Mouse (Mus musculus) CD4-positive, CD25-positive, alpha-beta regulatory T cell, adult 2 months (primary cell): Measurements from ENCODE around the gene Atp8b2.

ENCODE experiments used
- DNase-seq: peaks from one replicate; pipeline ENCODE4 v3.0.0-alpha.2; 2012; ENCODE audit warnings: low read depth, low spot score

The Atp8b2 gene

GRCm38 (mm10) chr3:89963221-89963763 is at the start of gene Atp8b2:
TSS of gene Atp8b2 (minus strand) at chr3:89963508.
- DNase-seq = peak; percentile 81

- DNase-seq = no peak
Measured at GRCm38 (mm10) chr3:90010291-90010690, 47.0 kb upstream of the Atp8b2 start.

GRCm38 (mm10) chr3:90004091-90004796 is 40.9 kb upstream of the Atp8b2 start:
- no peak for DNase-seq

- no peak for DNase-seq
Measured at GRCm38 (mm10) chr3:89999830-90000229, 36.5 kb upstream of the Atp8b2 start.

- DNase-seq = no peak
Measured at GRCm38 (mm10) chr3:89999090-89999489, 35.8 kb upstream of the Atp8b2 start.

- DNase-seq = peak; percentile 97
Measured at GRCm38 (mm10) chr3:89998612-89999054, 35.3 kb upstream of the Atp8b2 start, which contains the start of gene Hax1. TSS of gene Hax1 (minus strand) at chr3:89998780.

GRCm38 (mm10) chr3:89997791-89998495 is 34.6 kb upstream of the Atp8b2 start:
- peak; percentile 49 for DNase-seq

GRCm38 (mm10) chr3:89994807-89995515 is 31.7 kb upstream of the Atp8b2 start:
- peak; percentile 40 for DNase-seq

- no peak for DNase-seq
Measured at GRCm38 (mm10) chr3:89987822-89988221, 24.5 kb upstream of the Atp8b2 start.

- peak; percentile 20 for DNase-seq
Measured at GRCm38 (mm10) chr3:89987211-89987610, 23.9 kb upstream of the Atp8b2 start.

GRCm38 (mm10) chr3:89982426-89982825 is 19.1 kb upstream of the Atp8b2 start:
- DNase-seq = no peak

GRCm38 (mm10) chr3:89976859-89977258 is 13.6 kb upstream of the Atp8b2 start:
- no peak for DNase-seq

GRCm38 (mm10) chr3:89968509-89968908 is 5.2 kb upstream of the Atp8b2 start:
- DNase-seq = no peak

- peak; percentile 85 for DNase-seq
Measured at GRCm38 (mm10) chr3:89966946-89967345, 3.6 kb upstream of the Atp8b2 start.

GRCm38 (mm10) chr3:89965972-89966371 is 2.7 kb upstream of the Atp8b2 start:
- DNase-seq = no peak

GRCm38 (mm10) chr3:89965557-89965956 is 2.2 kb upstream of the Atp8b2 start:
- no peak for DNase-seq

GRCm38 (mm10) chr3:89963926-89964739 is 825 bp upstream of the Atp8b2 start:
- peak; percentile 78 for DNase-seq

- no peak for DNase-seq
Measured at GRCm38 (mm10) chr3:89962751-89963220, 522 bp downstream of the Atp8b2 start.

- DNase-seq = peak; percentile 20
Measured at GRCm38 (mm10) chr3:89962059-89962750, 1.1 kb downstream of the Atp8b2 start.

- peak; percentile 50 for DNase-seq
Measured at GRCm38 (mm10) chr3:89961436-89961835, 1.9 kb downstream of the Atp8b2 start.
